Mouse (Mus musculus) left cerebral cortex, adult 2 months (tissue): ENCODE data around the gene Klf8. TPM values are rescaled to one million over a fixed set of nuclear protein-coding genes. Genes with fewer than 3 reads are reported as not detected.
"Not testable (repeated sequence)": the region's sequence is repeated elsewhere in the genome, so short reads cannot be mapped to it uniquely, and the experiment has no call there.

Source experiments
- DNase-seq, 2 experiments: peaks; one replicate each; pipeline ENCODE4 v3.0.0; 2021 to 2022; ENCODE audit warnings: low spot score in 2 of 2, mixed read lengths in 1 of 2; ENCODE audit errors: extremely low spot score in 1 of 2
- H3K27ac ChIP-seq: fragments of 200-600 bp; 2 replicates; pipeline ENCODE4 v1.8.1; 2022
- H3K4me3 ChIP-seq: fragments of 200-600 bp; 2 replicates; pipeline ENCODE4 v1.8.1; 2022
- CTCF ChIP-seq: fragments of 200-600 bp; IDR thresholded peaks from 2 replicates; pipeline ENCODE4 v1.8.1; 2022; ENCODE audit warnings: antibody characterized with exemption, mild to moderate bottlenecking, moderate library complexity
- intact Hi-C: fragments of 180-260 bp; cut with DNase I; formaldehyde crosslinking; loops from one replicate; pipeline ENCODE4 v1.15.1; 2025
- long read RNA-seq, 2 experiments: library from polyadenylated mRNA; stranded (forward); transcript quantifications; one replicate each; pipeline ENCODE4 v2.0.0; 2021; ENCODE audit warnings: borderline mapping rate in 2 of 2
- total RNA-seq, 2 experiments: library from RNA; stranded (reverse); gene quantifications; 2 replicates each; pipeline ENCODE4 v1.2.3; 2021

The Klf8 gene
- total RNA-seq: 1 to 10 TPM; 4.6 to 5.5 TPM
- long read RNA-seq, experiment 1, partial matches to known transcripts: 1 of 1 reads
- long read RNA-seq, experiment 1, other reads (novel, unspliced or antisense): 0 of 1 reads
- long read RNA-seq, experiment 2: 0 reads

GRCm38 (mm10) chrX:153237304-153237919 lies at the start of gene Klf8:
Klf8 (plus strand) TSS chrX:153237466.
- Histone ChIP-seq H3K4me3 (peak within 1 kb of the TSS; percentile 61), H3K27ac (peak within 1 kb of the TSS; percentile 71)
- no peak for TF ChIP-seq CTCF
- DNase-seq: peak; percentile 7 to 12
- intact Hi-C loops: loop anchor here (5.0 to 10.0 kb wide), 2 partner anchors 125 to 257 kb away; partner anchors contain the start of gene Ubqln2

- H3K27ac ChIP-seq, DNase-seq, H3K4me3 ChIP-seq, intact Hi-C loops: not testable (repeated sequence)
- TF ChIP-seq CTCF: peak; percentile 30
These were observed 38.1 kb upstream of the Klf8 start for GRCm38 (mm10) chrX:153199185-153199584.

- no peak for TF ChIP-seq CTCF
- intact Hi-C loops: no loop called here
- Histone ChIP-seq H3K4me3 (no peak overlapping the region), H3K27ac (no peak overlapping the region)
- no peak for DNase-seq
These were observed 26.2 kb upstream of the Klf8 start for GRCm38 (mm10) chrX:153211101-153211500.

- intact Hi-C loops: loop anchor here (10.0 kb wide), 1 partner anchor 264 kb away; the partner anchor contains the start of gene Ubqln2
- no peak for DNase-seq
- H3K27ac ChIP-seq: no peak overlapping the region
- no peak for TF ChIP-seq CTCF
- H3K4me3 ChIP-seq: no peak overlapping the region
These were observed 6.0 kb upstream of the Klf8 start for GRCm38 (mm10) chrX:153231240-153231639.

- TF ChIP-seq CTCF: no peak
- intact Hi-C loops: loop anchor here (10.0 kb wide), 1 partner anchor 262 kb away; the partner anchor contains the start of gene Ubqln2
- H3K27ac ChIP-seq: no peak overlapping the region
- DNase-seq: no peak
- H3K4me3 ChIP-seq: no peak overlapping the region
These were observed 4.0 kb upstream of the Klf8 start for GRCm38 (mm10) chrX:153233255-153233654.

- Histone ChIP-seq H3K4me3 (peak overlapping the region; percentile 61), H3K27ac (peak overlapping the region; percentile 71)
- intact Hi-C loops: loop anchor here (5.0 to 10.0 kb wide), 2 partner anchors 124 to 257 kb away; partner anchors contain the start of gene Ubqln2
- TF ChIP-seq CTCF: no peak
- peak; percentile 17 to 33 for DNase-seq
These were observed 746 bp downstream of the Klf8 start for GRCm38 (mm10) chrX:153237920-153238504.

GRCm38 (mm10) chrX:153254256-153254655 lies 17.0 kb downstream of the Klf8 start:
- no peak for TF ChIP-seq CTCF
- intact Hi-C loops: no loop called here
- no peak for DNase-seq
- Histone ChIP-seq H3K4me3 (no peak overlapping the region), H3K27ac (no peak overlapping the region)

GRCm38 (mm10) chrX:153255504-153255903 lies 18.2 kb downstream of the Klf8 start:
- TF ChIP-seq CTCF: no peak

GRCm38 (mm10) chrX:153282185-153282584 lies 44.9 kb downstream of the Klf8 start:
- Histone ChIP-seq H3K4me3 (no peak overlapping the region), H3K27ac (no peak overlapping the region)
- intact Hi-C loops: no loop called here
- no peak for TF ChIP-seq CTCF
- no peak for DNase-seq

More at GRCm38 (mm10) chrX:153255504-153255903, 18.2 kb downstream of the Klf8 start:
- Histone ChIP-seq H3K27ac (no peak overlapping the region), H3K4me3 (no peak overlapping the region)
- intact Hi-C loops: no loop called here
- peak; percentile 14 to 26 for DNase-seq

- no peak overlapping the region for H3K4me3 ChIP-seq
- intact Hi-C loops: no loop called here
- TF ChIP-seq CTCF: no peak
- DNase-seq: no peak
- no peak overlapping the region for H3K27ac ChIP-seq
These were observed 74.1 kb downstream of the Klf8 start for GRCm38 (mm10) chrX:153311356-153311755.

GRCm38 (mm10) chrX:153323105-153323504 lies 85.8 kb downstream of the Klf8 start:
- intact Hi-C loops: loop anchor here (10.0 kb wide), 1 partner anchor 58 kb away; no protein-coding TSS in a partner anchor
- no peak for TF ChIP-seq CTCF
- Histone ChIP-seq H3K27ac (no peak overlapping the region), H3K4me3 (no peak overlapping the region)
- no peak for DNase-seq

GRCm38 (mm10) chrX:153334140-153334539 lies 96.9 kb downstream of the Klf8 start:
- DNase-seq, intact Hi-C loops, H3K4me3 ChIP-seq, H3K27ac ChIP-seq: not testable (repeated sequence)
